Mouse (Mus musculus) lung, postnatal 4 days (tissue): ENCODE measurements around the gene Gm42878.
"Not testable (repeated sequence)": the region's sequence is repeated elsewhere in the genome, so short reads cannot be mapped to it uniquely, and the experiment has no call there.

Source experiments
- DNase-seq, 2 experiments: peaks; one replicate each; pipeline ENCODE4 v3.0.0; 2021

The Gm42878 gene

GRCm38 (mm10) chr5:121562436-121562835 lies 17.2 kb upstream of the Gm42878 start:
- DNase-seq: no peak

- no peak for DNase-seq
Observed at GRCm38 (mm10) chr5:121549196-121549595, 3.9 kb upstream of the Gm42878 start.

- DNase-seq: no peak
Observed at GRCm38 (mm10) chr5:121547084-121547483, 1.8 kb upstream of the Gm42878 start.

GRCm38 (mm10) chr5:121546530-121546895 lies 1.2 kb upstream of the Gm42878 start:
- peak; percentile 67 to 73 for DNase-seq

- peak; percentile 98 for DNase-seq
Observed at GRCm38 (mm10) chr5:121545793-121546529, 679 bp upstream of the Gm42878 start, which contains the start of gene Mapkapk5. TSS of gene Mapkapk5 (minus strand) at chr5:121545905.

- no peak for DNase-seq
Observed at GRCm38 (mm10) chr5:121543370-121543769, 1.9 kb downstream of the Gm42878 start.

- DNase-seq: no peak
Observed at GRCm38 (mm10) chr5:121541235-121541634, 4.0 kb downstream of the Gm42878 start.

GRCm38 (mm10) chr5:121540066-121540465 lies 5.2 kb downstream of the Gm42878 start:
- no peak for DNase-seq

GRCm38 (mm10) chr5:121537588-121537987 lies 7.7 kb downstream of the Gm42878 start:
- no peak for DNase-seq

- no peak for DNase-seq
Observed at GRCm38 (mm10) chr5:121536921-121537555, 8.2 kb downstream of the Gm42878 start.

GRCm38 (mm10) chr5:121535116-121535515 lies 10.2 kb downstream of the Gm42878 start:
- DNase-seq: no peak

- no peak for DNase-seq
Observed at GRCm38 (mm10) chr5:121534521-121534920, 10.8 kb downstream of the Gm42878 start.

GRCm38 (mm10) chr5:121526961-121527360 lies 18.3 kb downstream of the Gm42878 start:
- DNase-seq: peak; percentile 11 to 61

- DNase-seq: no peak
Observed at GRCm38 (mm10) chr5:121526526-121526925, 18.8 kb downstream of the Gm42878 start.

- peak; percentile 40 to 76 for DNase-seq
Observed at GRCm38 (mm10) chr5:121525774-121526450, 19.4 kb downstream of the Gm42878 start.

- DNase-seq: not testable (repeated sequence)
Observed at GRCm38 (mm10) chr5:121519758-121520157, 25.5 kb downstream of the Gm42878 start.

- no peak for DNase-seq
Observed at GRCm38 (mm10) chr5:121518983-121519382, 26.3 kb downstream of the Gm42878 start.

- no peak for DNase-seq
Observed at GRCm38 (mm10) chr5:121510009-121510408, 35.3 kb downstream of the Gm42878 start.

GRCm38 (mm10) chr5:121506846-121507245 lies 38.4 kb downstream of the Gm42878 start:
- no peak for DNase-seq

GRCm38 (mm10) chr5:121503231-121503630 lies 42.1 kb downstream of the Gm42878 start, which contains the start of gene Adam1b:
TSS of gene Adam1b (minus strand) at chr5:121503435.
- no peak for DNase-seq

GRCm38 (mm10) chr5:121501424-121501996 lies 43.8 kb downstream of the Gm42878 start:
- peak in 1 of 2 experiments; percentile 11 for DNase-seq

- no peak for DNase-seq
Observed at GRCm38 (mm10) chr5:121500719-121501118, 44.6 kb downstream of the Gm42878 start.

- no peak for DNase-seq
Observed at GRCm38 (mm10) chr5:121493305-121493704, 52.0 kb downstream of the Gm42878 start.
